Mouse (Mus musculus) CH12.LX (cell line): ENCODE measurements at regions not wholly inside any gene's neighbourhood (a gene's known extent, or its start where the extent isn't known, plus 50 kb on each side); places are given as distances from the start of the nearest gene placed in this dataset.

Source experiments
- DNase-seq: peaks from one replicate; pipeline ENCODE4 v3.0.0-alpha.2; 2013; ENCODE audit errors: extremely low read depth
- H3K27ac ChIP-seq: 2 replicates; pipeline ENCODE4 v1.5.1; 2012; ENCODE audit warnings: low read depth, mild to moderate bottlenecking, control low read depth, moderate library complexity; ENCODE audit not compliant: insufficient read depth
- H3K27me3 ChIP-seq: replicated peaks from 2 replicates; pipeline ENCODE3; 2012; ENCODE audit warnings: inconsistent platforms
- H3K36me3 ChIP-seq, 2 experiments: replicated peaks in 1 of 2; 2 replicates each; pipeline versions ENCODE3 to v1.6.1; 2012; ENCODE audit warnings: inconsistent platforms in 1 of 2, low read length in 1 of 2, mild to moderate bottlenecking in 1 of 2, mixed read lengths in 1 of 2, moderate library complexity in 1 of 2; ENCODE audit not compliant: control insufficient read depth in 1 of 2, insufficient read depth in 1 of 2
- H3K4me1 ChIP-seq, 2 experiments: 2 replicates each; pipeline ENCODE4 v1.6.1; 2012; ENCODE audit warnings: inconsistent platforms in 1 of 2, moderate library complexity in 1 of 2; ENCODE audit not compliant: insufficient read depth in 2 of 2, control insufficient read depth in 1 of 2
- H3K4me2 ChIP-seq: 2 replicates; pipeline ENCODE4 v1.6.1; 2012; ENCODE audit warnings: low read depth, mild to moderate bottlenecking, control low read depth; ENCODE audit not compliant: poor library complexity, insufficient read depth, severe bottlenecking
- H3K4me3 ChIP-seq, 3 experiments: fragments of 150-350 bp in 1 of 3; sonication (generic) in 1 of 3; replicated peaks in 1 of 3; 2 replicates each; pipeline versions ENCODE3 to v1.5.1; 2011 to 2012; ENCODE audit warnings: low read depth in 2 of 3, low read length in 2 of 3, mild to moderate bottlenecking in 2 of 3, moderate library complexity in 2 of 3, control low read depth in 1 of 3, improper control_type of control experiment in 1 of 3, inconsistent platforms in 1 of 3, mixed read lengths in 1 of 3; ENCODE audit not compliant: poor library complexity in 1 of 3
- H3K79me2 ChIP-seq: replicated peaks from 2 replicates; pipeline ENCODE4 v1.6.1; 2012; ENCODE audit warnings: mild to moderate bottlenecking, moderate library complexity; ENCODE audit not compliant: control insufficient read depth, poor library complexity, insufficient read depth, severe bottlenecking; ENCODE audit errors: extremely low read depth
- H3K9ac ChIP-seq: 2 replicates; pipeline ENCODE4 v1.6.1; 2012; ENCODE audit warnings: low read depth, mild to moderate bottlenecking, control low read depth, moderate library complexity; ENCODE audit not compliant: insufficient read depth
- H3K9me3 ChIP-seq: replicated peaks from 2 replicates; pipeline ENCODE3; 2012; ENCODE audit warnings: low read length, inconsistent platforms, mixed read lengths
- BHLHE40 ChIP-seq: IDR thresholded peaks from 2 replicates; pipeline ENCODE4 v1.6.1; 2011; ENCODE audit warnings: mild to moderate bottlenecking, low read depth, low read length, improper control_type of control experiment
- CHD1 ChIP-seq: IDR thresholded peaks from 2 replicates; pipeline ENCODE4 v1.6.1; 2012; ENCODE audit warnings: low read depth, low read length, improper control_type of control experiment, inconsistent platforms
- CTCF ChIP-seq, 2 experiments: IDR thresholded peaks in 1 of 2; conservative IDR thresholded peaks in 1 of 2; 2 replicates each; pipeline ENCODE4 v1.5.1; 2011 to 2012; ENCODE audit warnings: low read depth in 2 of 2, low read length in 2 of 2, improper control_type of control experiment in 1 of 2, inconsistent platforms in 1 of 2, mild to moderate bottlenecking in 1 of 2, moderate library complexity in 1 of 2
- GABPA ChIP-seq: IDR thresholded peaks from 2 replicates; pipeline ENCODE4 v1.6.1; 2012; ENCODE audit warnings: low read depth, low read length, improper control_type of control experiment, inconsistent platforms; ENCODE audit not compliant: insufficient replicate concordance
- KAT2A ChIP-seq: IDR thresholded peaks from 2 replicates; pipeline ENCODE4 v1.6.1; 2012; ENCODE audit warnings: low read length, improper control_type of control experiment, inconsistent platforms; ENCODE audit not compliant: insufficient replicate concordance
- MAZ ChIP-seq: IDR thresholded peaks from 2 replicates; pipeline ENCODE4 v1.6.1; 2012; ENCODE audit warnings: low read depth, mild to moderate bottlenecking, inconsistent platforms, low read length, improper control_type of control experiment, moderate library complexity
- MXI1 ChIP-seq: IDR thresholded peaks from 2 replicates; pipeline ENCODE4 v1.6.1; 2011; ENCODE audit warnings: mild to moderate bottlenecking, low read depth, low read length, improper control_type of control experiment
- NRF1 ChIP-seq: IDR thresholded peaks from 2 replicates; pipeline ENCODE4 v1.6.1; 2014; ENCODE audit warnings: low read depth, mild to moderate bottlenecking, inconsistent platforms, low read length, improper control_type of control experiment, moderate library complexity
- RAD21 ChIP-seq: IDR thresholded peaks from 2 replicates; pipeline ENCODE4 v1.6.1; 2011; ENCODE audit warnings: low read depth, mild to moderate bottlenecking, low read length, improper control_type of control experiment, moderate library complexity
- SIN3A ChIP-seq: IDR thresholded peaks from 2 replicates; pipeline ENCODE4 v1.6.1; 2012; ENCODE audit warnings: low read length, improper control_type of control experiment, inconsistent platforms
- TCF12 ChIP-seq: IDR thresholded peaks from 2 replicates; pipeline ENCODE4 v1.6.1; 2014; ENCODE audit warnings: low read depth, mild to moderate bottlenecking, inconsistent platforms, low read length, improper control_type of control experiment
- UBTF ChIP-seq: IDR thresholded peaks from 2 replicates; pipeline ENCODE4 v1.6.1; 2012; ENCODE audit warnings: low read depth, mild to moderate bottlenecking, inconsistent platforms, low read length, improper control_type of control experiment, moderate library complexity
- USF1 ChIP-seq: IDR thresholded peaks from 2 replicates; pipeline ENCODE4 v1.6.1; 2014; ENCODE audit warnings: low read depth, mild to moderate bottlenecking, inconsistent platforms, low read length, improper control_type of control experiment
- USF2 ChIP-seq: conservative IDR thresholded peaks from 2 replicates; pipeline ENCODE4 v1.6.1; 2011; ENCODE audit warnings: low read depth, low read length, improper control_type of control experiment
- ZC3H11A ChIP-seq: IDR thresholded peaks from 2 replicates; pipeline ENCODE4 v1.6.1; 2012; ENCODE audit warnings: low read depth, mild to moderate bottlenecking, inconsistent platforms, low read length, improper control_type of control experiment
- ZKSCAN1 ChIP-seq: IDR thresholded peaks from 2 replicates; pipeline ENCODE4 v1.6.1; 2012; ENCODE audit warnings: low read depth, inconsistent platforms, low read length, improper control_type of control experiment, borderline replicate concordance
- ZNF384 ChIP-seq: IDR thresholded peaks from 2 replicates; pipeline ENCODE4 v1.6.1; 2012; ENCODE audit warnings: low read depth, low read length, improper control_type of control experiment, inconsistent platforms
- dilution Hi-C: fragments of 300-500 bp; cut with MboI; formaldehyde crosslinking; loops from 2 replicates; pipeline ENCODE4 v1.14.3; 2020; ENCODE audit warnings: low sequenced_read_pairs; ENCODE audit not compliant: extremely low pct_unique_long_range_greater_than_20kb, extremely low pct_ligation_motif_present
- in situ Hi-C: fragments of 300-500 bp; cut with MboI; formaldehyde crosslinking; loops from 3 replicates; pipeline ENCODE4 v1.14.3; 2019; ENCODE audit warnings: low sequenced_read_pairs, low pct_ligation_motif_present, low pct_unique_long_range_greater_than_20kb, mixed read lengths

GRCm38 (mm10) chr13:46222031-46222430 lies 51.5 kb upstream of the Stmnd1 start:
- Histone ChIP-seq H3K9ac (no peak overlapping the region), H3K4me3 (no peak overlapping the region), H3K4me1 (peaks cover 0 to 2% of the 10 kb centered on the region in 2 experiments; a peak in 1 of 4 replicates), H3K36me3 (no peaks in the 10 kb centered on the region), H3K27ac (no peak overlapping the region), H3K27me3 (no peaks in the 10 kb centered on the region), H3K79me2 (no peaks in the 10 kb centered on the region), H3K4me2 (no peak overlapping the region), H3K9me3 (no peaks in the 10 kb centered on the region)
- no peak for TF ChIP-seq GABPA
- no peak for TF ChIP-seq CHD1
- no peak for TF ChIP-seq ZKSCAN1
- TF ChIP-seq ZNF384 = no peak
- TF ChIP-seq USF2 = no peak
- no peak for TF ChIP-seq SIN3A
- no peak for TF ChIP-seq KAT2A
- no peak for TF ChIP-seq NRF1
- TF ChIP-seq ZC3H11A = no peak
- TF ChIP-seq TCF12 = no peak
- TF ChIP-seq BHLHE40 = no peak
- no peak for TF ChIP-seq CTCF (conservative IDR thresholded peaks at IDR 0.05 in 1 of 2, IDR thresholded peaks at IDR 0.05 in 1 of 2; ENCODE audit: low read depth in 2 of 2, low read length in 2 of 2)
- TF ChIP-seq RAD21 = no peak
- TF ChIP-seq MXI1 = no peak
- TF ChIP-seq MAZ = no peak
- no peak for TF ChIP-seq UBTF
- in situ Hi-C loops = no loop called here
- dilution Hi-C loops = no loop called here
- DNase-seq = no peak

GRCm38 (mm10) chr13:46218101-46218701 lies 55.3 kb upstream of the Stmnd1 start:
- no peak for DNase-seq
- dilution Hi-C loops = no loop called here
- H3K4me2 ChIP-seq = no peak overlapping the region

More at GRCm38 (mm10) chr13:46218101-46218701, 55.3 kb upstream of the Stmnd1 start:
- Histone ChIP-seq H3K4me1 (no peaks in the 10 kb centered on the region), H3K4me3 (no peak overlapping the region), H3K79me2 (no peaks in the 10 kb centered on the region), H3K36me3 (no peaks in the 10 kb centered on the region), H3K27me3 (no peaks in the 10 kb centered on the region), H3K27ac (no peak overlapping the region), H3K9me3 (no peaks in the 10 kb centered on the region), H3K9ac (no peak overlapping the region)
- in situ Hi-C loops = no loop called here
- TF ChIP-seq BHLHE40 (peak; percentile 41), USF1 (peak; percentile 19), NRF1 (no peak), ZKSCAN1 (no peak)
